Mouse (Mus musculus) E14TG2a.4 (cell line): ENCODE measurements around the gene Traf3ip1.
A peak's percentile ranks its signal among the peaks of the same experiment; 100 is the strongest.

Experiments
- H3K27me3 ChIP-seq: 2 replicates; pipeline ENCODE4 v1.6.1; 2014; ENCODE audit warnings: low read length, control low read depth; ENCODE audit not compliant: insufficient read depth
- H3K36me3 ChIP-seq: 2 replicates; pipeline ENCODE4 v1.6.1; 2014; ENCODE audit warnings: low read length, control low read depth; ENCODE audit not compliant: insufficient read depth
- H3K4me1 ChIP-seq: replicated peaks from 2 replicates; pipeline ENCODE4 v1.6.1; 2014; ENCODE audit warnings: low read depth, low read length, control low read depth
- H3K4me3 ChIP-seq: replicated peaks from 2 replicates; pipeline ENCODE4 v1.5.1; 2014; ENCODE audit warnings: mild to moderate bottlenecking, low read length
- H3K9me3 ChIP-seq: 2 replicates; pipeline ENCODE4 v1.6.1; 2014; ENCODE audit warnings: low read length, control low read depth
- CTCF ChIP-seq: conservative IDR thresholded peaks from 2 replicates; pipeline ENCODE4 v1.5.1; 2014; ENCODE audit warnings: low read length
- NANOG ChIP-seq: IDR thresholded peaks from 2 replicates; pipeline ENCODE4 v1.6.1; 2014; ENCODE audit warnings: borderline replicate concordance, low read length, mixed read lengths
- POU5F1 ChIP-seq: IDR thresholded peaks from 2 replicates; pipeline ENCODE4 v1.6.1; 2014; ENCODE audit warnings: low read length, borderline replicate concordance

The Traf3ip1 gene

DNA sequence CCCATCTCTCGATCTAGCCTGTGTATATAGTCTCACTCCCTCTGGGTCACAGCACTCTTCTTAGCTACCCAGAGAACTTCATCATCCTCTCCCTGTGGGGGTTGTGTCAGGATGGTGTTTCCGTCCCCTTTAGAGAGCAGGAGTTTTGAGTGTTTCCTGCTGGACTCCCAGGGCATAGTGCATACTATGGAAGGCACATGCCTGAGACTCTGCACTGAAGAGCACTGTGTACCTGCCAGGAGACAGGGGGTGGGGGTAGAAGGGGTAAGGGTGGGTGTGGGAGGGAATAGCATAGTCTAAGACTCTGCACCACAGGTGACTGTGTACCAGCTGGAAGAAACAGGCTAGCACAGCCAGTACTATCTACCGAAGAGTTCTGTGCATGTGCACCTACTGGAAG lies 40.1 kb upstream of the Traf3ip1 start:
- no peaks in the 10 kb centered on the region for H3K9me3 ChIP-seq
- no peaks in the 10 kb centered on the region for H3K36me3 ChIP-seq
- H3K4me1 ChIP-seq, result peaks cover 8% of the 10 kb centered on the region
- TF ChIP-seq NANOG (no peak), CTCF (no peak), POU5F1 (no peak)
- H3K4me3 ChIP-seq, result no peak overlapping the region
- peaks cover 41% of the 10 kb centered on the region for H3K27me3 ChIP-seq

DNA sequence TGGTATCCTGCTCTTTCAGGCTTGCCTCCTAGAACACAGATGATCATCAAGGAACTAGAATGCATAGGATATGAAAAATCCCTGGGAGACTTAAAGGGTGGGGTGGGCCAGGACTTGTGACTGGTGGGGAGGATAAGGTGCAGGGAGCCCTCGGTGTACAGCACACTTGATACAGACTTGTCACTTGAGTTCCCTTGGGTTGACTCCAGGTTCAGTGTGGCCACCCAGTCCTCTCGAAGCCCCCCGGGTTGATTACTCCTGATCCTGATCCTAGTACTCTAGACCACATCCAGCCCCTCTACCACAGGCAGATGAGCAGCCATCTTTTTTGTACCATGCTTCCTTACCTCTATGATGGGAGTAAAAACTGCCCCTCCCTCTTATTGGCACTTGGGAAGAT lies 39.5 kb upstream of the Traf3ip1 start:
- Histone ChIP-seq H3K27me3 (peaks cover 45% of the 10 kb centered on the region), H3K4me3 (no peak overlapping the region)
- TF ChIP-seq POU5F1, result no peak
- TF ChIP-seq CTCF, result no peak
- no peak for TF ChIP-seq NANOG

DNA sequence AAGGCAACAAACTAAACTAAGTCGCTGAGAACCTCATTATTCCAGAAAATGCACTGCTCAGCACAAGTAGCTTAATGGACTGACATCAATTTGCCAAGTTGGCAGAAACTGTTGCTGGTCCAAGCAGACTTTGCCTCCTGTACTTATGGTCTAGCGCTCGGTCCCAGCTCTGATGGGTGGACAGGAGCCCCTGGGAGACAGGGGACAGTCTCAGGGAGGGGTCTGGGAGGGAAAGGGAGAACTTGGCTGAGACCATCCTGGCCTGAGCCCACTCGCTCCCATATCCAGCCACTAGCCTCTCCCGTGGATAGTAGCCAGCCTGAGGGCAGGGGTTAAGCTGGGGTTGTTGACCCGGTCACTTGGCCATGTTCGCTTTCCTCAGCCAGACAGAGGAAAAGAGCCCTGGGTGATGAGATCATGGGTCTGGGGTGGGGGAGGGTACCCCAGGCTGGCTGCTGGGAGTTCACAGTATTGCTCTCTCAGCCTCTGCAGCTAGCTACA lies 38.7 kb upstream of the Traf3ip1 start:
- H3K4me1 ChIP-seq, result peaks cover 19% of the 10 kb centered on the region
- H3K4me3 ChIP-seq, result no peak overlapping the region
- peaks cover 53% of the 10 kb centered on the region for H3K27me3 ChIP-seq
- TF ChIP-seq CTCF (no peak), POU5F1 (no peak), NANOG (no peak)
- H3K9me3 ChIP-seq, result no peaks in the 10 kb centered on the region
- H3K36me3 ChIP-seq, result no peaks in the 10 kb centered on the region

More for the DNA sequence above, 39.5 kb upstream of the Traf3ip1 start:
- H3K9me3 ChIP-seq, result no peaks in the 10 kb centered on the region
- peaks cover 12% of the 10 kb centered on the region for H3K4me1 ChIP-seq
- H3K36me3 ChIP-seq, result no peaks in the 10 kb centered on the region

DNA sequence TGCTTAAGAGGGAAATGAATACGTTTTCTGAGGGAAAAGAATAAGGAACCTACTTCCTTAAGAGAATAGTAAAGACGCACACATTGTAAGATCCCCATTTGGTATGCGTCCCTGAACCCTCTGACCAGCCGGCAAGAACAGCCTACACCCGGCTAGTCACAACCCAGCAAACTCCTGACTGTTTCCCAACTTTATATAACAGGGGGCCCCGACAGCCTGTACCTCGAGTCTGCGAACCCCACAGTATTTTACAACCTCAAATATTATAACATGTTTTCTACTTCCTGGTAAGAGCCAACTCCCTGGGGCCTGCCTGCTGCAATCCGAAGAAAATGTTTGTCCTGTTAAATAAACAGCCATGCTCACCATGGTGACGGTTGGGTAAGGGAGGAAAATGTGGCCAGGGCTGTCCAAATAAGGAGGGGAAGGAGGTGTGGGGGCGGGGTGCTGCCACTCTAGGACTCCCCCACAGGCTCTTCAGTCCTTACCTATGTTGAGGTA lies 38.1 kb upstream of the Traf3ip1 start:
- no peaks in the 10 kb centered on the region for H3K9me3 ChIP-seq
- no peaks in the 10 kb centered on the region for H3K36me3 ChIP-seq
- peaks cover 56% of the 10 kb centered on the region for H3K27me3 ChIP-seq
- H3K4me3 ChIP-seq, result no peak overlapping the region
- TF ChIP-seq CTCF (no peak), NANOG (no peak), POU5F1 (no peak)
- peaks cover 20% of the 10 kb centered on the region for H3K4me1 ChIP-seq

DNA sequence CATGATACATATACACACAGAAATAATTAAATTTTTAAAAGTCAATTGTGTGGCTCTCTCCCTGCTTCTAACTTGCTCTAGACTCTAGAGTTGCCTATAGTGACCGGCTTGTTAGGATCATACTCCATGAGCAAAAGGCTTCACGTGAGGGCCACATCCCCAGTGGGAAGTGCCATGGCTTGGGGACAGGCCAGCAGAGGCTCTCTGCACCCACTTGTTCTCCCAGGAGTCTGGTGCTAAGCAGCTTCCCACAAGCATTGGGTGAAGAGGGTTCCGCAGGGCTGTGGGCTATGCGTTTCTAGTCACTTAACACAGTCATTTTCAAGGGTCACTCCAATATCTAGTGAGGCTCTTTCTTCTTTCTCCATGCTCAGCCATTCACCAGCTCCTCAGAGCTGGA lies 37.3 kb upstream of the Traf3ip1 start:
- Histone ChIP-seq H3K36me3 (no peaks in the 10 kb centered on the region), H3K27me3 (peaks cover 61% of the 10 kb centered on the region), H3K4me1 (peaks cover 20% of the 10 kb centered on the region), H3K4me3 (no peak overlapping the region), H3K9me3 (no peaks in the 10 kb centered on the region)
- TF ChIP-seq CTCF (no peak), NANOG (no peak), POU5F1 (no peak)

DNA sequence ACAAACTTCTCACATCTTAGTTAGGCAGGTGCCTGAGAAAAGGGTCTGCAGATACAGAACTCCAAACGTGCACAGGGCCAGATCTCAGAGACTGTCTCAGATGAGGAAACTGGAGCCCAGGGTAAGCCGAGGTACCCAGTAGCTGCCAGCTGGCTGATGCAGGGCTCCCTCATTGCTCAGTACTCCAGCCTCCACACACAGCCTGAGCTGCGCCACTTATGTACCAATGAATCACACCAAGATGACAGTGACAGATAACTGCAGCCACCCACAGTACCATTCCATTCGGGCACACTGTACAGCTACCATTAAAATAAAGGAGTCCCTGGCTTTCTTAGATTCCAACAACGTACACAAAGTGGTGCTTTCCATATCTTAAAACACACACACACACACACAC lies 36.7 kb upstream of the Traf3ip1 start:
- H3K36me3 ChIP-seq, result no peaks in the 10 kb centered on the region
- H3K4me1 ChIP-seq, result peaks cover 20% of the 10 kb centered on the region
- H3K27me3 ChIP-seq, result peaks cover 66% of the 10 kb centered on the region
- TF ChIP-seq CTCF (no peak), POU5F1 (no peak), NANOG (no peak)
- no peaks in the 10 kb centered on the region for H3K9me3 ChIP-seq
- H3K4me3 ChIP-seq, result no peak overlapping the region

DNA sequence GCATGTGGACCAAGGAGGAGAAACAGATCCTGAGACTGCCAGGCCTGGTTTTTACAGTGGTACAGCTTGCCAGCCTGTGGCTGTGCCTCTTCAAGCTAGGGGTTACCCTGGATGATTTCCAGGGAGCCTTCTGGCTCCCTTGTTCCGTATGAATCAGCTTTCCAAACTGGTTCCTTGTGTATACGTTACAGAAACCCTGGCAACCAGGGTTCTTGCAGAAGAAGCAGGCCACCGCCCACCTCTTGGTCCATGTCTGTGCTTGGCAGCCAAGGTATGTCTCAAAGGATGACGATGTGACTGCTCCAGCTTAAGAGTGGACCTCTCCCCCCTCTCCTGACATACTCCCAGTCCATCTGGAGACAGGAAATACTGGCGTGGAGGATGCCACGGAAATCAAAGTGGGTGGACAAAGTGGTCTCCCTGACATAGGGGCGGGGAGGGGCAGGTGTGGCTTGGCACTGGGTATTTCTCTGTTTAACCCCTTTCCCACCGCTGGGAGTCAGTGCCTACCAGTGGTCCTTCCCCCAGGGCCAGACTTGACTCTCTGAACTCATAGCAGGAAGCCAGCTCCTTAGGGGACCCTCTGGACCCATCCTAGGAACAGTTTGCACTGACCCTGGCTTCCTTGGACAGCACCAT lies 36.1 kb upstream of the Traf3ip1 start:
- Histone ChIP-seq H3K27me3 (peaks cover 72% of the 10 kb centered on the region), H3K9me3 (no peaks in the 10 kb centered on the region), H3K36me3 (no peaks in the 10 kb centered on the region), H3K4me3 (peak overlapping the region; percentile 86), H3K4me1 (peaks cover 20% of the 10 kb centered on the region)
- TF ChIP-seq POU5F1 (no peak), NANOG (no peak), CTCF (no peak)

DNA sequence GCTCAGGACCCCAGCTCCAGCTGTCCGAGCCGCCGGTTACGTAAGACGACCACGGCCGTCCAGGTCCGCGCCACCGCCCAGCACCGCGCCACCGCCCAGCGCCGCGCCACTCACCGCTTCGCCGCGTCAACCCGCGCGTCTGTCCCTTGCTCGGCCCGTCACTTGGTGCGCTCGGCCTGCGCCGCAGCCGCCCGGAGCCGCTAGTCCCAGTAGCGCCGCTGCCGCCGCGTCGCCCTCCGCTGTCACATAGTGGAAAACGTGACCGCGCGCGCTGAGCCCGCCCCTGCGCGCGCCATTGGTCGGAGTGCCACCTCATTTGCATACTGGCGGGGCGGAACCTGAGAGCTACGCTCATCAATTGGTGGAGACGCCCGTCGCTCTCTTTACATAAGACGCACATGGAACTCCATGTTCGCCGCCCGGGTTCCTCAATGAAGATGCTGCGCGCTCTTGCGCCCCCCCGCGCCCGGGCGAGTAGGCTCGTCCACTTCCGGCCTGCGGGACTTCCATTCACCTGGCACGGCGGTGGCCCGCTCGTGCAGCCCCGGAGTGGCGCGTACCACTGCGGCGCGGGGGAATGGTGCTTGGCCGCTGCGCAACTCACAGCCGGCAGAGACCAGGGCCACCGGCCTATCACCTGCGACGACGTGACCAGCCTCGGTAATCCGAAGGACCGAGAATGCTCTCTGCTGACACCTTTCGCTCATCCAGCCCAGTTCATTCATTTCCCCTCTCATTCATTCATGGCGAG lies 35.2 kb upstream of the Traf3ip1 start, which contains the start of gene Per2:
Per2 (minus strand) TSS at position 266 of the 751 bp plus-strand sequence.
- no peak for TF ChIP-seq NANOG
- H3K27me3 ChIP-seq, result peaks cover 80% of the 10 kb centered on the region
- peak within 1 kb of the TSS; percentile 86 for H3K4me3 ChIP-seq
- no peaks in the 10 kb centered on the region for H3K9me3 ChIP-seq
- H3K36me3 ChIP-seq, result no peaks in the 10 kb centered on the region
- H3K4me1 ChIP-seq, result peaks cover 20% of the 10 kb centered on the region

DNA sequence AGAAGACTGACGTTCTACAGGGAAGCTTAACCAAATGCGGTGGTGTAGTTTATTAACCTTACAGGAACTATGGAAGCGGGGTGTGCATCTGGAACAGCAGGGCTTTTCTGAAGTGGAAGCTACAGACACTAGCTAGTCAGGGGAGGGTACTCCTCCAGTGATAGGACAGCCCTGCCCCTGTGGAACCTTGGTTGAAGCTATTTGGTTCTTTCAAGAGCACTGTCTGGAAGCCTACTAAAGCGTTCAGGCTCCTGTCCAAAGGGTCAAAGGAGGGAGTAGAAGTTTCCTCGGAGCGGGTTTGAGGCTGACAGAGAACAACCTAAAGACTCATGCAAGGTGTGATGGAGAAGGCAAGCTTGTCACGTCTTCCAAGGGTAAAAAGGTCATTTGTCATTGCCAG lies 34.4 kb upstream of the Traf3ip1 start:
- no peak for TF ChIP-seq POU5F1
- TF ChIP-seq NANOG, result no peak
- no peak for TF ChIP-seq CTCF
- Histone ChIP-seq H3K4me3 (peak overlapping the region; percentile 86), H3K4me1 (peaks cover 20% of the 10 kb centered on the region), H3K9me3 (no peaks in the 10 kb centered on the region), H3K36me3 (no peaks in the 10 kb centered on the region), H3K27me3 (peaks cover 81% of the 10 kb centered on the region)
